Mouse (Mus musculus) stomach, embryonic 14.5 days (tissue): ENCODE measurements around the gene Zbtb9. TPM values are rescaled to one million over a fixed set of nuclear protein-coding genes. Genes with fewer than 3 reads are reported as not detected.
A peak's percentile ranks its signal among the peaks of the same experiment; 100 is the strongest.

Experiments
- ATAC-seq: fragments of 200-750 bp; cut with Nextera tagmentation; 2 replicates; pipeline ENCODE4 v1.8.0; 2017; ENCODE audit warnings: low read depth, moderate TSS enrichment; ENCODE audit not compliant: insufficient number of reproducible peaks, insufficient read depth, low FRiP score
- H3K27ac ChIP-seq: fragments of 300-500 bp; sonication (generic); 2 replicates; pipeline ENCODE4 v1.5.1; 2014; ENCODE audit warnings: mild to moderate bottlenecking, low read length, moderate library complexity, mixed read lengths
- H3K27me3 ChIP-seq: fragments of 300-500 bp; sonication (generic); 2 replicates; pipeline ENCODE4 v1.6.1; 2014; ENCODE audit warnings: low read length, control low read depth, mixed read lengths; ENCODE audit not compliant: control insufficient read depth, insufficient read depth
- H3K36me3 ChIP-seq: fragments of 300-500 bp; sonication (generic); 2 replicates; pipeline ENCODE4 v1.6.1; 2014; ENCODE audit warnings: mild to moderate bottlenecking, control low read depth, low read length, moderate library complexity, mixed read lengths; ENCODE audit not compliant: control insufficient read depth, insufficient read depth
- H3K4me1 ChIP-seq: fragments of 300-500 bp; sonication (generic); 2 replicates; pipeline ENCODE4 v1.6.1; 2014; ENCODE audit warnings: low read length, control low read depth, mixed read lengths; ENCODE audit not compliant: control insufficient read depth, insufficient read depth
- H3K4me2 ChIP-seq: fragments of 300-500 bp; sonication (generic); replicated peaks from 2 replicates; pipeline ENCODE4 v1.6.1; 2014; ENCODE audit warnings: low read depth, low read length, control low read depth
- H3K4me3 ChIP-seq: fragments of 300-500 bp; sonication (generic); 2 replicates; pipeline ENCODE4 v1.5.1; 2014; ENCODE audit warnings: low read depth, low read length, control low read depth
- H3K9ac ChIP-seq: fragments of 300-500 bp; sonication (generic); replicated peaks from 2 replicates; pipeline ENCODE4 v1.6.1; 2014; ENCODE audit warnings: low read depth, mild to moderate bottlenecking, control low read depth, low read length, moderate library complexity, mixed read lengths
- H3K9me3 ChIP-seq: fragments of 300-500 bp; sonication (generic); 2 replicates; pipeline ENCODE4 v1.6.1; 2016; ENCODE audit warnings: low read depth, low read length, control low read depth; ENCODE audit not compliant: control insufficient read depth
- WGBS: fragments of 180-500 bp; shearing (Covaris S2); extraction: QIAGEN DNeasy Blood & Tissue Kit; methylation state at CpG from one replicate; pipeline ENCODE4 v1.1.7; 2014; 5-methylcytosine and 5-hydroxymethylcytosine counted together
- polyA plus RNA-seq: library from polyadenylated mRNA; unstranded; fragments of >200 nt; fragmentation: Nextera tagmentation; extraction: Ambion mirVana; gene quantifications from 2 replicates; pipeline ENCODE4 v1.2.1, GENCODE M21; 2014

Zbtb9 gene
- polyA plus RNA-seq, 1 experiment from 2014 or later: 9.8 TPM

GRCm38 (mm10) chr17:26936921-26937695 lies 35.9 kb upstream of the Zbtb9 start:
- no peaks in the 10 kb centered on the region for H3K9me3 ChIP-seq
- H3K4me2 ChIP-seq: no peak overlapping the region
- H3K27ac ChIP-seq: no peak overlapping the region
- H3K36me3 ChIP-seq: peaks cover 17% of the 10 kb centered on the region
- no peak for ATAC-seq
- peaks cover 35% of the 10 kb centered on the region for H3K4me1 ChIP-seq
- 86% methylated on average over 15 of the region's 15 CpGs for WGBS
- no peaks in the 10 kb centered on the region for H3K27me3 ChIP-seq
- H3K4me3 ChIP-seq: no peak overlapping the region
- H3K9ac ChIP-seq: no peak overlapping the region

GRCm38 (mm10) chr17:26937883-26938695 lies 34.9 kb upstream of the Zbtb9 start:
- peak overlapping the region; percentile 84 for H3K27ac ChIP-seq
- peak overlapping the region; percentile 98 for H3K4me2 ChIP-seq
- WGBS: 47% methylated on average over 16 of the region's 16 CpGs
- H3K27me3 ChIP-seq: no peaks in the 10 kb centered on the region
- no peaks in the 10 kb centered on the region for H3K9me3 ChIP-seq
- H3K4me3 ChIP-seq: peak overlapping the region; percentile 66
- H3K36me3 ChIP-seq: peaks cover 17% of the 10 kb centered on the region
- peak overlapping the region; percentile 63 for H3K9ac ChIP-seq
- no peak for ATAC-seq
- peaks cover 35% of the 10 kb centered on the region for H3K4me1 ChIP-seq

GRCm38 (mm10) chr17:26938731-26939130 lies 34.2 kb upstream of the Zbtb9 start:
- Histone ChIP-seq H3K9ac (peak overlapping the region; percentile 63), H3K4me2 (peak overlapping the region; percentile 98), H3K27me3 (no peaks in the 10 kb centered on the region), H3K27ac (peak overlapping the region; percentile 84), H3K9me3 (no peaks in the 10 kb centered on the region), H3K36me3 (peaks cover 17% of the 10 kb centered on the region), H3K4me1 (peaks cover 31% of the 10 kb centered on the region), H3K4me3 (peak overlapping the region; percentile 66)
- no peak for ATAC-seq
- WGBS: under 1% methylated on average over 22 of the region's 22 CpGs

- peak within 1 kb of the TSS; percentile 66 for H3K4me3 ChIP-seq
- peak within 1 kb of the TSS; percentile 98 for H3K4me2 ChIP-seq
- H3K27me3 ChIP-seq: no peaks in the 10 kb centered on the region
- no peaks in the 10 kb centered on the region for H3K9me3 ChIP-seq
- WGBS: under 1% methylated on average over 70 of the region's 70 CpGs
- H3K36me3 ChIP-seq: peaks cover 15% of the 10 kb centered on the region
- peak within 1 kb of the TSS; percentile 96 for H3K27ac ChIP-seq
- H3K9ac ChIP-seq: peak within 1 kb of the TSS; percentile 63
- ATAC-seq: peak; percentile 94
- peaks cover 26% of the 10 kb centered on the region for H3K4me1 ChIP-seq
Observed at GRCm38 (mm10) chr17:26939178-26939972, 33.6 kb upstream of the Zbtb9 start, which contains the start of gene Cuta. Gene Cuta (minus strand): TSS chr17:26939569.

- peak overlapping the region; percentile 74 for H3K4me2 ChIP-seq
- ATAC-seq: no peak
- WGBS: 2% methylated on average over 3 of the region's 3 CpGs
- H3K9ac ChIP-seq: peak overlapping the region; percentile 32; the same call in 1 of the 2 replicates
- H3K27me3 ChIP-seq: no peaks in the 10 kb centered on the region
- H3K4me3 ChIP-seq: peak overlapping the region; percentile 66
- H3K36me3 ChIP-seq: peaks cover 14% of the 10 kb centered on the region
- peaks cover 26% of the 10 kb centered on the region for H3K4me1 ChIP-seq
- H3K27ac ChIP-seq: peak overlapping the region; percentile 96
- H3K9me3 ChIP-seq: no peaks in the 10 kb centered on the region
Observed at GRCm38 (mm10) chr17:26939973-26940300, 33.0 kb upstream of the Zbtb9 start.

GRCm38 (mm10) chr17:26941031-26941789 lies 31.8 kb upstream of the Zbtb9 start, which contains the start of gene Syngap1:
Gene Syngap1 (plus strand): TSS chr17:26941253.
- peaks cover 7% of the 10 kb centered on the region; the same call in 1 of the 2 replicates for H3K36me3 ChIP-seq
- peak within 1 kb of the TSS; percentile 32; the same call in 1 of the 2 replicates for H3K9ac ChIP-seq
- peak within 1 kb of the TSS; percentile 74 for H3K4me2 ChIP-seq
- peaks cover 35% of the 10 kb centered on the region for H3K4me1 ChIP-seq
- H3K27me3 ChIP-seq: no peaks in the 10 kb centered on the region
- H3K27ac ChIP-seq: peak within 1 kb of the TSS; percentile 96
- ATAC-seq: no peak
- H3K4me3 ChIP-seq: peak within 1 kb of the TSS; percentile 66
- H3K9me3 ChIP-seq: no peaks in the 10 kb centered on the region
- 2% methylated on average over 21 of the region's 24 CpGs for WGBS

GRCm38 (mm10) chr17:26941841-26942570 lies 31.0 kb upstream of the Zbtb9 start:
- Histone ChIP-seq H3K4me1 (peaks cover 40% of the 10 kb centered on the region), H3K36me3 (peaks cover 4% of the 10 kb centered on the region; the same call in 1 of the 2 replicates), H3K9ac (peak overlapping the region; percentile 31; the same call in 1 of the 2 replicates), H3K9me3 (no peaks in the 10 kb centered on the region), H3K4me2 (peak overlapping the region; percentile 51), H3K4me3 (peak overlapping the region; percentile 39), H3K27ac (peak overlapping the region; percentile 72; the same call in 1 of the 2 replicates), H3K27me3 (no peaks in the 10 kb centered on the region)
- WGBS: 18% methylated on average over 4 of the region's 4 CpGs
- no peak for ATAC-seq
